Mouse (Mus musculus) c-Kit-positive CD71-positive TER-119-positive erythroid progenitor cells, embryonic 14.5 days (primary cell): Measurements from ENCODE around the gene Galk2.

ENCODE experiments used
- DNase-seq: peaks from one replicate; pipeline ENCODE4 v3.0.0-alpha.2; 2013; ENCODE audit warnings: low spot score

Gene Galk2

DNA sequence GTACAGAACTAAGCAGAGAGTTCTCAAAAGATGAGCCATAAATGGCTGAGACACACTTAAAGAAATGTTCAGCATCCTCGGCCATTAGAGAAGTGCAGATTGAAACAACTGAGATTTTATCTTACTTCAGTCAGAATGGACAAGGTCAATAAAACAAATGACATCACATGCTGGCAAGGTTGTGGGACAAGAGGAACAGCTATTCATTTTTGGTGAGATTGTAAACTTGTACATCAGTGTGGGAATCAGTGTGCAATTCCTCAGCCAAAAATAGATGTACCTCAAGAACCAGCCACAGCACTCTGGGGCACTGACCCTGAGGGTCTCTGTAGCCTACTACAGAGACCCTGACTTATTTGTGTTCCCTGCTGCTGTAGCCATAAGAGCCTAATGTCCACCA lies 84.4 kb downstream of the Galk2 start:
- no peak for DNase-seq

DNA sequence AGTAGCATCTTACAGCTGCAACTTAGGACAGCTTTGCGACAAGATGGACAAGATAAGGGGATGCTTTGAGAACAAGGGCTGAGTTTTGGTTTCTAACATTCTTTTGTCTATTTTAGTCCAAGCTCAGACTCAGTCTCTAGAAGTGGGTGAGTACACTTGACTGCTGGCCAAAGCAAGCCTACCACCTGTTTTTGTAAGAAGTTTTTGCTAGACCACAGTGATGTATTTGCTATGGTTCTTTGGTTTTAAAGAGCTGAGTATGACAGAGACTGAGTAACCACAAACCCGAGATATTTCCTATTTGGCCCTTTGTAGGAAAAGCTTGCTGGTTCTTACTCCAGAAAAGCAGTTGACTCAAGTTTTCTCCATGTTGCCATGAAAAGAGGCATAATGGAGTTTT lies 89.3 kb downstream of the Galk2 start:
- DNase-seq, result no peak

DNA sequence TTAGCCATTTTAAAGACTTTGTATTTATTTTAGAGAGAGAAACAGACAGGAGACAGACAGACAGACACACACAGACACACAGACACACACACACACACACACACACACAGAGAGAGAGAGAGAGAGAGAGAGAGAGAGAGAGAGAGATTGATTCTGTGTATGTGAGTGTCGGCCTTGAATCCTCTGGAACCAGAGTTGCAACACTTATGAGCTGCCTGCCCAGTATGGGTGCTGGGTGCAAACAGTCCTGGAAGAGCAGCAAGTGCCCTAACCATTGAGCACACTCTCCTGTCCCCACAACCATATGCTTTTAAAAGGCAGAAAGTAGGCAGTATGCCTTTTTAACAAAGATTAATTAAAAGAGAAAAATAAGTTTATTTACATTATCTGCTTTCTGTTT lies 109.9 kb downstream of the Galk2 start:
- DNase-seq, result no peak

DNA sequence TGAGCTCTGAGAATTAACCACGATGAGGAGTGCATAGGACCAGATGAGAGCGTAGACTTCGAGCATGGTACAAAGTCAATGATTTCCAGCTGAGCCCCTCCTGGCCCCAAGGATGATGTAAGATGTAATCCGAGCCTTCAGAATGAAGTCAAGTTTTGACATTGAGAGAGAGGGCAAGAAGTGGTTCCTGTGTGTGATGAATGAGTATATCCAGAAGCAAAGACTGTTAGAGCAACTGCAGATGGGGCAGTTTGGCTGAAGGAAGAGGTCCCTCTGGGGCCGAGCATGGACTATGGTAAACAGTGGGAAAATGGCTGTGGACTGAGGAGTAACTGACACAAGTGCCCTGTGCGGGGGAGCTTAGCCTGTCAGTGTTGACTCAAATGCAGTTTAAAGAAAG lies 114.3 kb downstream of the Galk2 start:
- no peak for DNase-seq

DNA sequence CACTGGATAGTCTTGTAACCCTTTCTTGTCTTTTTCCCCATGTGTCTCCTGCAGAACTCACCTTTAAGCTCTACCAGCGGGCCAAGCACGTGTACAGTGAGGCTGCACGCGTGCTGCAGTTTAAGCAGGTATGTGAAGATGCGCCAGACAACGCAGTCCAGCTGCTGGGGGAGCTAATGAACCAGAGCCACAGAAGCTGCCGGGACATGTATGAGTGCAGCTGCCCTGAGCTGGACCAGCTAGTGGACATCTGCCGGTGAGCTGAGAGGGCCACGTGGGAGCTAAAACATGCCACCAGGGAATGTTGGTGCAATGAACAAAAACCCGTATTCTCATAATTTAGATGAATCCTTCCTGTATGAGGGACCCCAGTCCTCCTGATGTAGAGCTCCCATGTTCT lies 116.3 kb downstream of the Galk2 start:
- DNase-seq, result no peak

DNA sequence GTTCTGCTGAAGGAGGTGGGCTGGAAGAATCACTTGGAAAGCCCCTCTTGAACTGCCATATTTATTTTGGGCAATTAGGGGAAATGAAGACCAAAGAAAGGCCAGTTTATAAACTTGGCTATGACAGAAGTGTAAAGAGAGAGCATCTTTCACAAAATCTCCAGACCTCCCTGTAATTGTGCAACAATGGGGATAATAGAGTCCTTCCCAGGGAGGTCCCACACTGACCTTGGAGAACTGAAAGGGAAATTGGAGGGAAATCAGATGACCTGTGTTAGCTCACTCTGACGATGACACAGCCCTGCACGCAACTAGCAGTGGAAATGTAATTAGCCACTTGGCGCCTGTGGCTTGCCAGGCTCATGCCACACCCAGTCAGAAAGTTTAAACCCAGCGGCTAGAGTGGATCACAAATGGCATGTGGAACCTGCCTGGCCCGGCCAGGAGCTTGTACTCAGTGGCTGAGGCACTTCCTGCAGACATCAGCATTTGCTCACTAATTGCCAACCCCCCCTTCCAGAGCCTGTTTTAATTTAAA lies 117.0 kb downstream of the Galk2 start:
- no peak for DNase-seq

DNA sequence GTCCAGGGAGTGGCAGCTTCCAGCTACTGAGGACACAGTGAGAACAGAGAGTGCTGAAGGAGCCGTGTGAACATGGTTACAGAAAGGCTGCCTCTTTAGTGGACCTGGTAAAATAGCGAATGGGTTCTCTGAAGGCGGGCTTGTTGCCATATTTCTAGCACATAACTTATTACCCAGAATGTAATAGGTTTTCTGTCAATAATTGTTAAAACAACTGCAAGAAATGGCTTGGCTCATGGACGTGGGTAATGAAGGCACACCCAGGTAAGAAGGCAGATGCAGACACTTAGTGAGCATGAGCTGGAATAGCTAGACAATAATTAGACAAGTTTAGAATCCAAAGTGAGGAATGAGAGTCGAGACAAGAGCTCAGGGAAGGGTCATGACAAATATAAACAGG lies 143.4 kb downstream of the Galk2 start:
- no peak for DNase-seq

DNA sequence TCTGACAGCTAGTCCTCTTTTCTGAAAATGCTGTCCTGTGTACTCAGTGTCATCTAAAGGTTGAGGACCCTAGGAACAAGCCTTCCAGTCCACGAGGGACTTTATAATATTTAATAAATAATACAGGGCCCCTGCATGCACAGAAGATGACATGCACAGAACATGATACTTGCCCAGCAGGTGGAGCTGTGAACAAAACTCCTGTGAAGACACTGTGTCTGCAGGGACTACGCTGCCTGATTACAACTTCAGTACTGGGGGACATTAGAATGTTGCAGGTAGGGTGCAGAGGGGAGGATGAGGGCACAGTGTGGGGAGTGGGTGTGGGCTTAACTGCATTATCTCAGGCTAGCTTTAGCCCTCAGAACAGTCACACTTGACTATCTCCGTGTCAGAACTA lies 147.2 kb downstream of the Galk2 start:
- DNase-seq, result no peak

DNA sequence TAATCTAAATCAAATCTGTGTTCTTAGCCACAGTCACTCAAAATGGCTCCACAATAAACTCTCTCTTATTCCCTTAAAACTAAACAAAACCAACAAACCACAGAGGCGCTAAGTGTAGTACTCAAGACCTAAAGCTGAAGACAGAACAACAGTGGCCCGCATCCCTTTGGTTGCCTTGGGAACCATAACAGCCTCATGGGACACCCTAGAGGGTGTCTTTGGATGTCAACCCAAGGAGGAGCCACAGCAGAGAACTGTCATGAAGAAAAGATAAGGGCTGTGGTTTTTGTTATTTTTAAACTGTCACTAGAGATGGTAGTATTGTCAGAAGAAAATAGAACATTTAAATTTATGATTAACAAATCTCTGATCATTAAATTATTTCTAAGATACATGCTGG lies 147.8 kb downstream of the Galk2 start:
- DNase-seq, result no peak

DNA sequence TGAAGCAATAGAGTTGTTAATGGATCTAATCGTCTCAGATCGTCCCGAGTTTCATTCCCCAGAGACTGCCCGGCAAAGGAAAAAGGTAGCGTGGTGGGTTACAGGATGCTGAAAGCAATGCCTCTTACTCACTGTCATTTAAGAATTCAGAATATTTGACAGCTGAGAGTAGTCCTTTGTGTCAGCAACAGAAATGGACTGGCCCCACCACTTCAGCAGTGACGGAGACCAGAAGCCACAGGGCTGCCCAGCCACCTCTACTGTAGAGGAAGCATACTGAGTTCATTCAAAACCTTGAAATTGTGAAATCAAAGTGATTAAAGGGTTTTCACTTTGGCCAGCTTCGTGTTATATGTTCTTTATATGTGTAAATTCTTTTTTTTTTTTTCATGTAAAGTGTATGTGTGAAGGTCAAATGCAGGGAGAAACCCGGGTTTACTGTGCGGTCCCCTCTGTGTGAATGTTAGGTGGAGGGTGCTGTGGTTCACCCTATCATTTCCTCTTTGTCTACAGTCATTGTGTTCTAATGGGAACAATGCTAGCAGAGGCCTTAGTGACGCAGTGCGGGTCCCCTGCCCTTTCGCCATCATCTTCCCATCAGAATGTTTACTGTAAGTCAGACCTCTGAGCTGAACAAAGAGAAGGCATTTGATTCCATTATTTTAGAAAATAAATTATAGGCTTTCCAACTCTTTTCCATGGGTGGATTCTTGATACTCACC lies 156.2 kb downstream of the Galk2 start:
- DNase-seq, result no peak

DNA sequence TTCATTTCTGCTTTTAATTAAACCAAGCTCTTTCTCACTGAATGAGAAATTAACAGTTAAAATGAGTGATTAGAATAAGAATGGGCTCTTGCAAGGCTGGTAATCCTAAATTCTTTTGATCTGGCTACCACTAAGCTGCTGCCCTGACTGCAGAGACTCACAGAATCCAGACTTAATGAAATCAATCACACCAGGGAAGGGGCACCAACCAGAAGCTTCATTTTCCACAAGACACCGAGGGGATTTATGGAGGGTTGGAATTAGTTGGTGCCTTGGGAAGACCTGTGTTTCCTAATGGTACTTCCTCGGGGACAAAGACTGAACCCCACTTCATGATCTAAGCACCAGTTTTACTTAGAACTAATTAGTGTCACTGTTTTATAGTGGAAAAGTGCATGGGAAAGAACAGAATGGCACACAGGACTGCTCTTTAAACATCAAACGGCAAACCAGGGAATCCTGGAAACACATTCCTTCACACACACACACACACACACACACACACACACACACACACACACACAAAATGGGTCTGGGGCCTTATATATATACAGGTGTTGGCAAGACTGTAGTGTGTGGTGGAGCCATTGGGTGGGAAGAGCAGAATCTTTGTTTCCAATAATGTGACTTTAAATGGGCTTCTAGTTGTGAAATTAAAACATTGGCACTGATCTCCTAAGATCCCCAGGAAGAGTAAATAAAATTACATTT lies 157.0 kb downstream of the Galk2 start:
- DNase-seq, result no peak

DNA sequence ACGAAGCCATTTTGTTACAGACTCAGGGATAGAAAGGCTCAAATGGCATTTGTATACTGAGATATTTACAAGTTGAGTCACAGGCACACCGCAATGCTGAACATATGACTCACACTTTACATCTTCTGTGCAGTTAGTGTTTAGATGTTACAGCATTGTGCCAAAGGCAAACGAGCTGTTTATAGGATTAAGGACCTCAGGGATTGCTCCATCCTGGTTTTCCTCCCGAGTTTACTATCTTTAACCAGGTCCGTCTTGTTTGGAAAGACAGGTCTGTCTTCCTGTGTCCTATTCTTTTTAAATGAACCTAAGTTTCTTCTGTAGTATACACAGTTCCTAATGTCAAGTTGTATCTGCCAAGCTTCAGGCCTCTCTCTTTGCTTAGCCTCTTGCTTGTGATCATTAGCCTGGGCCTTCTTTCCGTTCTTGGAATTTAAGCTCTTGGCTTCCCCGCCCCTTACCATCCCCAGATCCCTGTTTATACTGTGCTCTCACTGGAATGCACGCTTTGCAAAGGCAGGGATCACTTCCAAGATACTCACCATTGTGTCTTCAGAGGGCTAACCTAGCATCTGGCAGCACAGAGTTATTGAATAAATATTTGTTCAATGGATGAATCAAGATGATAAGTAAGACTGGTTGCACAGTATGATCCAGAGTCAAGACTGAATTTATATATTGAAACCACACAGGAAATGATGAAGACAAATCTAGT lies 172.4 kb downstream of the Galk2 start:
- no peak for DNase-seq

DNA sequence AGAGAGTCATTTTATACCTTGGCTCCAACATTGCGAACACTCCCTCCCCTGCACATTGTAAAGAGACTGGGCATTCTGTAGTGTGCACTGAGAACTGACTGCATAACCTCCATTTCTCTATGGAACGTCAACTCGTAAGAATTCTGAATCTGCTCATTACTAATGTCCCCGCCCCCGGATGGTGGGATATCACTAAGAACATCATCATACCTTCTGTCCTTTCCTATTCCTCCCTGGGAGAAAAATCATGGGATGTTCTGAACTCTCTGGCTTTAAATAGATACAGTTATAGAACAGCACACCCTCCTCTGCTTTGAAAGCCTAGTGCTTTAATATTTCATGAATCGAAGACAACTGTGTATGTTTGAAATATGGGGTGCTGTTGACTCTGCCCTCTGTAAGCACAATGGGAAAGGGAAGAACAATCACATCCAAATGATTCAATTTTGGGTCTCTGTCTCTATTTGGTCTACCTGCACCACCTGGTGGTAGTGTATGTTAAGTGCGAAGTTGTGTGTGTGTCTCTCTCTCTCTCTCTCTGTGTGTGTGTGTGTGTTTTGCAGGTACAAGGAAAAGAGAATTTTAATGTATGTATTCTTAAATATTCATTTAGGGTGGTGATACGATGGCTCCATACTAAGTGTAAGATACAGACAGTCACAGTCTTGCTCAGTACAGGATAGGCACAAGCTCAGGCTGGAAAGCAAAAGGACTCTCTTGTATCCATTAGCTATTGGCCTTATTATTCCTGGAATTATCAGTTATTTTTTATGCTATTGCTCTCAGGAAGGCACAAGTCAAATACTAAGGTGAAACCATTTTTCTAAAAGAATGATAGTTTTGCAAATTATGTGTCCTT lies 174.4 kb downstream of the Galk2 start:
- no peak for DNase-seq
